Mouse (Mus musculus): Measurements from ENCODE around the gene Plxnd1.

DNA sequence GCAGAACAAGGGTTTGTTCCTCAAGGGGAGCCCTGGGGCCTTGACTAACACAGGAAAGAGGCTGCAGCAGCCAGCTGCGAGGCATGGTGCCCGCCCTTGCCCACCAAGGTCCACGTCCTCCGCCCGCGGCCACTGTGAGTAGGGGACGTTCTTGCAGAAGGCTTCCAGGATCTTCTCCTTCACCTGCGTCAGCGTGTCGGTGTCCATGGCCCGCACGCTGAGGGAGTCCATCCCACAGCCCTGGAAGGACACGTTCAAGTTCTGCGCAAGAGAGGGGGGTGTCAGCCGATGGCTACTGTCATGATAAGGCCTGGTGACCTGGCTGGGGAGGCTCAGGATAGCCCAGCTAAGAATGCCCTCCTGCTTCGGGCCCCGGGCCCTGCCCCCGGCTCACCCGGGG, 34.5 kb downstream of the Plxnd1 start:
- TF ChIP-seq EP300 (IDR thresholded peaks at IDR 0.05; ENCODE audit: low read length) (no peak), HCFC1 (IDR thresholded peaks at IDR 0.05; ENCODE audit: low read depth, low read length) (no peak)

Data from CH12.LX (cell line).